Mouse (Mus musculus) layer of hippocampus, postnatal 36 days (tissue): ENCODE results near the gene Psmb2. TPM values are rescaled to one million over a fixed set of nuclear protein-coding genes. Genes with fewer than 3 reads are reported as not detected.
A peak's percentile ranks its signal among the peaks of the same experiment; 100 is the strongest.

Source experiments
- DNase-seq, 2 experiments: peaks; one replicate each; pipeline ENCODE4 v3.0.0; 2022
- total RNA-seq, 2 experiments: library from RNA; stranded (reverse); gene quantifications; 2 replicates each; pipeline ENCODE4 v1.2.3; 2021

Psmb2 gene
- total RNA-seq, 2 experiments from 2014 or later = 103 to 111 TPM

GRCm38 (mm10) chr4:126732531-126733380 lies 55.3 kb downstream of the Psmb2 start:
- DNase-seq = no peak

GRCm38 (mm10) chr4:126734001-126734603 lies 56.7 kb downstream of the Psmb2 start:
- no peak for DNase-seq

DNA sequence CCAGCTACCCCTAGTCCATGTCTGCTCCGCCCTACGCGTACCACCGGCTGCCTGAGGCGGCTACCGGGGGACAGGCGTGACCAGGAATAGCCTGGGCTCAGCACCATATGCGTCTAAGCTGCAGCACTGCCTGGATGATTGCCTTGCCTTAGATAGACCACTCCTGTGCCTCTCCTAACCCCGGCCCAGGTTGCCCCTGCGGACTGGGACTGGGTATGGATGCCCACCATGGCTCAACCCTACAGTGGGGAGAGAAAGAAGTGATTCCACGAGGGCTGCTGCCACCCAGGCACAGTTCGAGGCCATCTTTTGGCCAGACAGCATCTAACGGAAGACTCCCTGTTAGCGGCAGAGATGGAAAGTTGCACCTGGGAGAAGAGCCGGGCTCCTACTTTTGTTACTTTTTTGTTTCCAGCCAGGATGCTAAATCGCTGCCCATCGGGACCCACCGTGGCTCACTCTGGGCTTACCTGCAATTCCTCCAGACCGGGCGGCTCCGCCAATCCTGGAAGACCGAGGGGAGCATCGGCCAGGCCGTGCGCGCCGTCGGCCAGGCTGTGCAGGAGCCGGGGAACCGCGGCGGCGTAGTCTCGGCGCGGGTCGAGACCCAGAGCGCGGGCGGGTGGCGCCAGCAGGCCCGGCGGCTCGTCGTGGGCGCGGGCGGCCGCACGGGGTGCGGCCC lies 57.4 kb downstream of the Psmb2 start:
- no peak for DNase-seq

DNA sequence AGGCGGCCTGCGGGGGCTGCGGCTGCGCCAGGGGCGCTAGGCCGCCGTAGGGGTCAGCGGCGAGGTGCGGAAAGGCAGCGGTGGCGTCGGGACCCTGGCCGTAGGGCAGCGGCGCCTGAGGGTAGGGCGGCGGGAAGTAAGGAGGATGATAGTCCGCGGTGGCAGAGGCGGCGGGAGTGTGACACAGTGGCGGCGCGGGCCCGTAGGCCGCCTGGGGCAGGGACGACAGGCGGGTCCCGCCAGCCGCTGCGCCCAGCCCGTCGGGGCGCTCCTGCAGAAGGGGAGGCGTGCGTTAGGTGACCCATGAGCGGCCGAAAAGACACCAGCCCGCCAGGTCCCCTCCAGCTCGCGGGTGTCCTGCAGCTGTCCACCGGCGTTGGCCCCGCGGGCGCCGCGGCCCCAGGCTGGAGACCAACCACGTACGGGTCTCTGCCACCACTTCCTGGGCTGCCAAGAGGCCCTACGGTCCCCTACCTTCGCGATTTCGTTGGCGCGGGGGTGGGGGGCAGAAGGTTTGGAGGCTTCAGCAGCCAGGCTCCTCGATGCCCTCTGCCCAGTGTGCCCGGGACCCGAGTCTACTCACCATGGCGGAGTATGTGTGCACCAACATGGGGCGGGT lies 58.1 kb downstream of the Psmb2 start:
- DNase-seq = no peak

- DNase-seq = no peak
Observed at GRCm38 (mm10) chr4:126736001-126736414, 58.6 kb downstream of the Psmb2 start, which contains the start of gene Tfap2e. Gene Tfap2e, minus strand, starts transcription at chr4:126736240.

DNA sequence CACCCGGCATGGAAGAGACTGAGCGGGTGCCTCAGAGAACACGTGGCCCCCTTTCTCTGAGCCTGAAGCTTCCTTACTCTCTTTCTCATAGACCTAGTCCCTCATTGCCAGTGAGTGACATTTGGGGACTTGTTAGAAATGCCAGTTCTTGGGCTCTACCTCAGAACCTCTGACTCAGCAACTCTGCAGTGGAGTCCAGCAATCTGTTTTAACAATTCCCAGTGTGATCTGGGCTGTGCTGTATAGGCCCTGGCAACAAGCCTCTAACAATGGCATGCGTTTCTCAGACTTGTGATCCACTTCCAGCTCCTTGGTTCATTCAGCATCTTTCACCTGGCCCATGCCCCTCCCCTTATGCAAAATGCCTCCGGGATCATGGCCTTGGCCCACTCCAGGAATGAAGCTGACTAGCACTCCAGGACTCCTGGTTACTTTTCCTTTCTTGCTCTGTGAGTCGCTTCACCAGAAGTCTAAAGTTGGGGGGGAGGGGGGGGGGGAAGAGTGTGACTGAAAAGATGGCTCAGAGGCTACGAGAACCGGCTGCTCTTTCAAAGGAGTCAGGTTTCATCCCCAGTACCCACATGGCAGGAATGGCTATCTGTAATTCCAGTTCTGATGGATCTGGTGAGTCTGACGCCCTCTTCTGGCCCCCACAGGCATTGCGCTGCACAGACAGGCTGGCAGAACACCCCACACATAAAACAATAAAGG lies 62.7 kb downstream of the Psmb2 start:
- DNase-seq = no peak

DNA sequence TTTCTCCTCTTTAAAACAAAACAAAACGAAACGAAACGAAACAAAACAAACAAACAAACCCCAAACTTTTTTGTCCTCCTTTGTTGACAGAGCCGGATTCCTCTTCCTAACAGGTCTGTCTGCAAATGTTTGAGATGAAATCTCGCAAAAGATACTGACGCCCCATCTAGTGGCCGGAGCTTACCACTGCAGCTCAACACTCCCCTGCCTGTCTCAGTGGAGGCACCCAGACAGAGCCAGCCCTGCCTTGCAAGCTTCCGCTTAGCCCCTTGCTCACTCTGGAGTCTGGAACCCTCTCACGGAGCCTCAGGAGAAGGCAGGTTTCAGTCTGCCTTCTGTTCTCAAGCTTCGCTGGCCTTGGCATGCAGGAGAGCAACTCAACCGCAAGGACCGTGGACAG lies 64.0 kb downstream of the Psmb2 start:
- peak; percentile 86 to 87 for DNase-seq

GRCm38 (mm10) chr4:126742976-126743375 lies 65.5 kb downstream of the Psmb2 start:
- no peak for DNase-seq

DNA sequence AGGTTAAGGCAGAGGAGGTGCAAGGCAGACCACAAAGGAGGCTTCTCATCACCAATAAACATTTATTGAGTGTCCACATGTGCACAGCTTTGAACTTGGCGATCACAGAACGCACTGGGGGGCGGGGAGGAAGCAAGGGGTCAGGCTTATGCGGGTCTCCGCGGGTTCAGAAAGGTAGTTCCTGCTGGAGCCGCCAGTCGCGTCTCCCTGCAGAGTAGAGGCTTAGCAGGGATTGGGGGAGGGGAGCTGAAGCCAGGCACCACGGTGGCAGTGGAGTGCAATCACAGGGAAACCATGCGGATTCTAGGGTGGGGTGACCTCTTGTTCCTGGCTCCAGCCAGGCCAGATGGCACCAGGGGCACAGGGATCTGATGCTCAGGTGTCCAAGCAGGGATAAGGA lies 66.3 kb downstream of the Psmb2 start:
- no peak for DNase-seq

DNA sequence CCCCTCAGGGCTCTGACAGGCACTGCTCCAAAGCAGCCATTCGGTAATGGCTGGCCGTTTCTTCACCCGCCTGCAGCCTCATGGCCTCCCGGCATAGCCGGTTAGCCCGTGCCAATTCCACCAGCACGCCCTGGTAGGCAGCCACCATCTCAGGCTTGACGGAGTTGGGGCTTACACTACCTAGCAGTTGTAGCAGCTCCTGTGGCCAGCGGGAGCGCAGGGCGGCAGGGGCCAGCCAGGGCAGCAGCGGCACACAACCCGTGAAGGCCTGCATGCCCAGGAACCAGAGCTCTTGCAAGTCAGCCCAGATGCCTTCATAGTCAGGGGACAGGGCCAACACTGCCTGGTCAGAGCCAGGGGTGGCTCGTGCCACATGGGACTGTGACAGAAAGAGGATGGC lies 67.4 kb downstream of the Psmb2 start:
- no peak for DNase-seq

DNA sequence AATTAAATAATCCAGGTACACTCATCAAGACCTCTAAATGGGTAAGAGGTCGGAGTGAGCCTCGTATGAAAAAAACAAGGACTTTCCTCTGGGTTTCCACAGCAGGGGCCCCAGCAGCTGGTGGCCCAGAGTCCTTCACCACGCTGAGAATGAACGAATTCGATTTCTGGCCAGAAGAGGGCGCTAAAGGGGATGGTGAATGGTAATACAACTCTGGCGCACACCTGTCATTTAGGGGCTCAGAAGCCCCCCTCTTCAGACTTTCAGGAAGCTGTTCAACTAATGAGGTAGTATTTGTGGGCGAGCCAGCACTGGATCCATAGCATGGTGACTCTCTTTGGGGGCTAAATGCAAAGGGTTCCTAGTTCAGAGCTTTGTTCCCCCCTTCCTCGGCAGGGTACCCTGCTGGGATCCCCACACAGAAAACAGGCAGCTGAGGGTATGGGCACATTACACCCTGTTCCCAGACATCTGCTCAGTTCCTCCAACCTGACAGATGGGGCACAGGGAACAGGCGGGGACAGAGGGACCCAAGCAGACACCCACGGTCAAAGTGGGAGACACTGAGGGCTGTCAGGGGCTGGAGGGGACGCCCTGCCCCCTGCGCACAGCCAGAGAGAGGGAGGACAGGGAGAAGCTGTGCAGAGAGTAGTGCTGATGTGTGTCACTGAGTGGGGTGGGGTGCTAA lies 68.2 kb downstream of the Psmb2 start:
- peak; percentile 83 to 84 for DNase-seq

DNA sequence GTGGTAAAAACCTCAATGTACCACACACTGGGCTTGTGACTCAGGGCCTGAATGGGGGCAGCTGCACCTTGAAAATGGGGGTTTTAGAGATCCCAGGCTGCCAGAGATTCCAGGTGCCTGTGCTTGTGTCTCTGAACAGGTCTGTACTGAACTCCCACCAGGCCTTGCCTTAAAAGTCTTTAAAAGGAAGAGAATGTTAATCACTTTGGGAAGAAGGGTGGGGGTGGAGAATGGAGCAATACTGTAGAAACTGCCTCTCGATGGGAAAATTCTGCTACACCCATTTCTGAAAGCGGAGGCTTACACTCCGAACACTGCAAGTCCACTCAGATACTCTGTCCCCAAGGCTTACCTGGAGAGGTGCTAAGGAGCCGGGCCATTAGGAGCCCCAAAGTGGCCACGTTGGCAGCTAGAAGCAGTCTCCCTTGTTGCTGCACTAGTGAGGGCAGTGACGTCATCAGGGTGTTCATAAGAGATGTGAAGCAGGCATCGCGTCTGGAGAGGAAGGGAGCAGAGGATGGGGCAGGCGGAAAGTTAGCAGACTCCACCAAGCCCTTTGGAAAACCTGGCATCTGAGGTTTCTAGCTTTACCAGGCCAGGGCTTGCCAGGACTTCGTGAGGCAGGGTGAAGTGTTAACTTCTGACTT lies 68.9 kb downstream of the Psmb2 start:
- peak; percentile 43 to 47 for DNase-seq

- no peak for DNase-seq
Observed at GRCm38 (mm10) chr4:126748381-126748780, 71.0 kb downstream of the Psmb2 start.

- peak; percentile 48 to 50 for DNase-seq
Observed at GRCm38 (mm10) chr4:126749553-126749952, 72.1 kb downstream of the Psmb2 start.

DNA sequence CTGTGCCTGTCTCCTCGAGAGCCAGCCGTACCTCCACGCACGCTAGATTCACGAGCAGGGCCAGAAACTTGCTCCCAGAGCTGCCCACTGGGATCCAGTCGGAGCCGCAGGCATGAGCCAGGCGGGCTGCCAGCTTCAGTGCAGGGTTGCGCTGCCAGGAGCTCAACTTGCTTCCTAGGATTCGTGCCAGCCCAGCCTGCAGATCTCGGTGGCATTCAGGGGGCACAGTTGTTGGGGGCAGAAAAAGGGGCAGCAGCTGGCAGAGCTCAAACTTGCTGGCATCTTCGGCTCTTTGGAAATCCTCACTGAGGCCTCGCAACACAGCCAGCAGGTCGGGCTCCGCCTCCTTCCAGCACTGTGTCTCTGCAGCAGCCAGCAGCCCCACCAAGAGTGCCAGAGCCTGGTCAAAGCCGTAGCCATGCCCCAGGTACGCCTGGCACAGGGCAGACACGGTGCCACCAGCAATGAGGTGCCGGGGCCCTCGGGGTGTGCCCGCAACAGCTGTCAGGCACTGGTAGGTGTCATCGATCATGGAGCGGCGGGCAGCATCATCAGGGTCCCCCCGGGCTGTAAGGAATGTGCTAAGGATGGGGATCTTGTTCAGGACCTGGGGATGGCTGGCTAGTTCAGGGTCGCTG lies 72.7 kb downstream of the Psmb2 start:
- DNase-seq = peak; percentile 73 to 78

DNA sequence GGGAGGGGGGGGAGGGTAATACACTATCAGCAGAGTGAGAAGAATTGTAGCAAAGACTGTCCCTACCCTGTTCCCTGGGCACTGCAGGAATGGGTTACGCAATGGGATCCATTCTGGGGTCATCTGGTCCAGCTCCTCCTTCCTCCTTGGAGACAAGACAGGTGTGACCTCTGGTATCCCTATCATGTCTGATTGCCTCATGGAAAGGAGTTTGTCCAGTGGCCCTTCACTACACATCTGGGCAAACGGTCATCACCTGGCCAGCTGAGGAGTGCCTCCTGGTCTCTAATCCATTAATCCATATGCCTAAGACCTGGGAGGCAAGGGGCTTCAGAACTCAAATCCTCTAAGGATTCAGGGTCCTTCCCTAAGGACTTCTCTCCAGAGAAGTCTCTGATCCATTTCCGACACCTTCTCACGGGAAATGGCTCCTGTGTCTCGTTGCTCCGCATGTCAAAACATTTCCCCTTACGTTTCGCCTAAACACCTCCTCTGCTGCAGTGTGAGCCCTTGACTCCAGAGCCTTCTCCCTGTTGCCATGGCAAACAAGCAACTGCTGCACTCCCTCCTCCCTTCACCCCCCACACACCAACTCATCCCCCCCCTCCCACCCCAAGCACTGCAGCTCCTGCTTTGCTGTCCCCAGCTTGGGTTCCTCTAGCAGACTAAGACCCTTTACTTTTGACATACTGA lies 73.6 kb downstream of the Psmb2 start:
- no peak for DNase-seq

- DNase-seq = peak; percentile 66 to 67
Observed at GRCm38 (mm10) chr4:126751556-126752023, 74.2 kb downstream of the Psmb2 start.

- DNase-seq = peak in 1 of 2 experiments; percentile 48
Observed at GRCm38 (mm10) chr4:126752024-126752607, 74.7 kb downstream of the Psmb2 start.

DNA sequence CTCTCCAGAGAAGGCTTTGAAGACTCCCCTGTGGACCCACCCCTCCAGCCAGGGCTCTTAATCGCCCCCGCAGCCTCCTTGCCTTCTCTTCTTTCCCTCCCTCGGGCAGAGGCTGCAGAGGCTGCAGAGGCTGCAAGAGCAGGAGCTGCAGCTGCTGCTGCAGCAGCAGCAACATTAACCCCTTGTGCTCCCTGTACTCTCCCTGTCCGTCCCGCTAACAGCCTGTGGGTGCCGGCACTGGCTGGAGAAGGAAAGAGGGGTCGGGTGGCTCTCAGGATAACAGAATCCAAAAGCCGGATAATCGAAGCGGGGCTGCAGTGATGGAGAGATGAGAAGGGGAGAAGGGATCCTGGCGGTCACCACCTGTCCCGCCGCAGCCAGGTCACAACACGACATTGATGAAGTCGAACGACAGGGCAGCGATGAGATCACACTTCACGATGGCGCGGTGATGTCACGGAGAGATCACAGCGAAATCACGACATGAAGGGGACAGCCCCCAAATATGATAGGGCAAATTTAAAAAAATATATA lies 75.2 kb downstream of the Psmb2 start:
- no peak for DNase-seq
